Mouse (Mus musculus) T-helper 2 cell (primary cell): ENCODE measurements around the gene Pip5k1b.

Experiments
- in situ Hi-C: fragments of 300-600 bp; cut with MboI, MseI; formaldehyde crosslinking; loops from one replicate; pipeline ENCODE4 v1.15.1; 2025; ENCODE audit warnings: high pct_unique_total_duplicates

The Pip5k1b gene

GRCm38 (mm10) chr19:24336370-24337076, 219.1 kb downstream of the Pip5k1b start:
- in situ Hi-C loops, result no loop called here

- in situ Hi-C loops, result no loop called here
Measured at GRCm38 (mm10) chr19:24335611-24336343, 219.9 kb downstream of the Pip5k1b start.

GRCm38 (mm10) chr19:24332956-24333355, 222.7 kb downstream of the Pip5k1b start:
- in situ Hi-C loops, result no loop called here

GRCm38 (mm10) chr19:24331274-24331673, 224.4 kb downstream of the Pip5k1b start:
- in situ Hi-C loops, result no loop called here

DNA sequence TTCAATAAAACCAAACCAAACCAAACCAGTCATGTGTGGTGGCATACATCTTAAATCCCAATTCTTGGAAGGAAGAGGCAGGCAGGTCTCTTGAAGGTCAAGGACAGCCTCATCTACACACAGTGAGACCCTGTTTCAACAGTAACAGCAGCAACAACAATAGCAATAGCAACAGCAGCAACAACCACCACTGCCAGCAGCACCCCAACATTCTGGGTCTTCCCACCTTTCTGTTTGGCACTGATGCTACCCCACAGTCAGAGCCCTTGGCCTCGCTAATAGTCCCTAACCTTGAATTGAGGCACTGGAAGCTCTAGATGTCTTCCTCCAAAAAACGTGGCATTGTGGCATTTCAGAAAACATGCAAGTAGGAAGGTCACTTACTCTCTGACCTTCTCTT, 225.3 kb downstream of the Pip5k1b start:
- in situ Hi-C loops, result no loop called here

DNA sequence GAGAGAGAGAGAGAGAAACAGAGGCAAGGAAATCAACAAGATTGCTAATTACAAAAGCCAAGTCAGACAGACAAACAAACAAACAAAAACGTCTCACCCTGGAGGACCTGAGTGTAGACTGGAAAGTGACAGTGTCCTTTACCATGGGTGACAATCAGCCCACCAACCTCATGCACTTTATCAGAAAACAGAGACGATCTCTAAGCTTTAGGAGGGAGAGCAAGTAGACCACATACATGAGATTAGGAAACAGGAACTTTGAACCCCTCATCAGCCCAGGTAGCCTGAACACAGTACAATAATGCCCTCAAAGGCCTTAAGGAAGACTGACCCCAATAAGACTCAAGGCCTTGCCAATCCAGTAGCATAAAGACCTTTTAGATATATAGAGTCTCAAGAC, 227.8 kb downstream of the Pip5k1b start:
- in situ Hi-C loops, result no loop called here

GRCm38 (mm10) chr19:24326969-24327368, 228.7 kb downstream of the Pip5k1b start:
- in situ Hi-C loops, result no loop called here

DNA sequence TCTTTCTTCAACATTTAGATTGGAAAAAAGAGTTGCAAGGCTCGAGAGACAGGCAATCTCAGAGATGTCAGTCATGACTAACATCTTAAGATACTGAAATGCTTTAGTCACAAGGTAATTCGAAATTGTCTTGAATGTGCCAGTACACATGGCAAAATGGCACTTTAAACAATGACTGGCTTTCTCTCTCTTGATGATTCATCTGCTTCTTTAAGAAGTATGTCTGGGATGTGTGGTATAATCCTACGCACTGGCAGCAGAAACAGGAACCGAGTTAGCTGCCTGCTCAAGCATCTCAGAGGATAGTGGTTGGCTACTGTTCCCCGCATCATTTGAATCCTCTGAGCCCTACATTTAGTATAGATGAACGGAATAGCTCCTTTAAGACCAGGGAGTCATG, 230.0 kb downstream of the Pip5k1b start:
- in situ Hi-C loops, result no loop called here

DNA sequence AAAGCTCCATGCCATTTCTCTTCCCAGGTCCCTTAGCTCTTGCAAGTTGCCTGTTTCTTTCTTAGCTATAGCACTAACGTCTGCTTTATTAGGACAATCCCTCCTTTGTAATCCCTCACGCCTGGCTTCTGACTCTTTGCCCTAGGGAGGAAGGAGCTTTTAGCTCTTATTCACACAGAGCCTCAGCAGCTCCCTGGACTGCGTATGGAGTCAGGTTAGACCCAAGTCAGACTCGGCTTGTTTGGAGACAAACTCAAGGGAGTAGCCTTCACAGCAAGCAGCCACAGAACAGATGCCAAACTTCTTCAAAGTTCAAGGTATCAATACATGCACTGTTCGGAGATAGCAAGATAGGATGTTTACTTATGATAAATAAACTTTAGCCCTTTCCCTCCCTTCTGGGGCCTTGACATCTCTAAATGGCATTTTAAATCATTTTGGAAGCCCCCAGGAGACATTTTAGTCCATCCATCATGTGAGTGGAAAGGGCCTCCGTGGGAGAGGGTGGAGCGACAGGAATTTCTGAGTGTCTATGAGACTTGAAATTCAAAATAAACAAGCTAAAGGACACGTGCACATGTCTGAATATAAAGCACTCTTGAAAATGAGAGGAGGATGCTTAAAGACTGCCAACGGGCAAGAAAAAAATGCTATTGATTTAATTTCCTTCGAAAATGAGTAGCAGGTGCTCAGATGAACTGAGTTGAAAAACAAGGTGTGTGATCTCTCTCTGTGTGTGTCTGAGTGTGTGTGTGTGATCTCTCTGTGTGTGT, 231.6 kb downstream of the Pip5k1b start:
- in situ Hi-C loops, result no loop called here

GRCm38 (mm10) chr19:24321900-24322311, 233.8 kb downstream of the Pip5k1b start:
- in situ Hi-C loops, result no loop called here

GRCm38 (mm10) chr19:24321211-24321899, 234.3 kb downstream of the Pip5k1b start:
- in situ Hi-C loops, result no loop called here

DNA sequence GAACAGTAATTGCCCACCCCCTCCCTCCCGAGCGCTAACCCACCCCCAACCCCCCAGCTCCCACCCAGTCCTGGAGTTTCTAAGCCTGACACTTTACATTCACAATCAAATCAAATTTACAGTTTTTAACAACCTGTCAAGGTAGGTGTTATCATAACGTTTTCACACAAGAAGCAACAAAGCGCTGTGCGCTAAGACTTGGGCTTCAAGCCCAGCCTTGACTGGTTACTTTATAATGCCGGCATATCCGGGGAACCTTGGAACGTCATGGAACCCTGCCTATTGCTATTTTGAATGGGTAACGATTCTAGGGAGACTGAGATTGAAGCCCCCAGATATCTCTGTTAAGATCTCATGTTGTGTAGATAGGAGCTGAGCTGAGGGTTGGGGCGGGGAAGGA, 237.5 kb downstream of the Pip5k1b start:
- in situ Hi-C loops, result no loop called here

DNA sequence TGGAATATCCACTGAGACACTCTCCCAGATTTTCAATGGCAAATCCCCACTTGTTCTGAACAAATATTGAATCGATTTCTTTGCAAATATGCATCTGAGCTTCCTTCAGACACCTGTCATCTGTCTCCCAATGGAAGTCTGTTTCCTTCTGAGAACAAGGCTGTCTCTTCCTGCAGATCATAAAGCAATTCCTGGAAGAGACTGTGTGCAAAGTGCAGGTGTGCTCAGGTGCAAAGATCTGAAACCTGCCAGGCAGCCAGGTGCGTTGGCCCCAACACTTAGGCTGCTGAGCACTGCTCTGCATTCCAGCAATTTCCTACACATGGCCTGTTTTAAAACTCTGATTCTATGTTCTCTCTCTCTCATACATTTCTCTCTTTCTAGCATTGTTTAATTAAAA, 237.9 kb downstream of the Pip5k1b start:
- in situ Hi-C loops, result no loop called here

DNA sequence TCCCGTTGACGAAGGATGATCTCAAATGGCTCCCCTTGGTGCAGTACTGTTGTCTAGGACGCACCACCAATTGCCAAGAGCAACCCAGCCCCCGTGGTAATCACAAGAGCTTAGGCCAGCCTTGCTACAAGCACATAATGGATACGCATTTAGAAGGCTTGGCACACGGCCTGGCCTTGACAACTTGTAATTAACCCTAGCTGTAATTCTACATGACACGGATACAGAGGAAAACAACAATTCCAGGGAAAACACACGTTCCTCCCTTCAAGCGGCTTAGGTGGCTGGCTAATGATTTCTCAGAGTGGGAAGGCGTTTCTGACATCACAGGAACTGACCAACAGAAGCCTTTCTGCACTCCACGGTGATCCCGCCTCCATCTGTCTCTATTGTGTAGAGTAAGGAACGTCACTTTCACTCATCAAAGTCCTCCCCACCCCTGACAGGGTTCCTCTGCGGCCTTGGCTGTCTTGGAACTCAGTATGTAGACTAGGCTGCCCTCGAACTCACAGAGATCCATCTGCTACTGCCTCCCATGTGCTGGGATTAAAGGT, 238.6 kb downstream of the Pip5k1b start:
- in situ Hi-C loops, result no loop called here

DNA sequence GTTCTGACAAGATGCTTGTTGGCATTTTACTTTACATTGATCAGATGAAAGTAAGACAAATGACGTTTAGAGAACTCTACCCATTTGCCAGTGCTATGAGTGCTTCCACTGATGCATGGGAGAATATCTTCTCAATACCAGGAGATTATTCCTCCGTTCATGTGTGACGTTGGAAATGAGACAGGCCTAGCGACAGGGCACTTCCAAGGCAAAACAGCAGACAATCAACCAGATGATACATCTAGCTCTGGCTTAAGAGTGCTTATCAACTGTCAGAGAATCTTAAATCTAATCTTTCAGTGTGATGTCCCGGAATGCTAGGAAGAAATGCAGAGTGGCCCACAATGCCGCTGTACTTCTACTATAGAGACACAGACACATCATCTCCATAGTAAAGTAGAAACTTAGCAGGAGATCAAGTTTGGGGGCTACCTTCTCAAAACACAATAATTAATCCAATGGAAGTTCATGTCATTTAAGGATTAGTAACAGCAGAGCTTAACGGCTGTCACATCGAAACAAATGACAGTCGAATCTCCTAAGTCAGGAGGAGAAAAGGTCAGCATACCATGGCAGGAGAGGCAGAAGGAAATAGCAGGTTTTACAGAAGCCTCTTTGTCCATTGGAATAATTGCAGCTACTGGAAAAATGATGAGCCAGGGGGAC, 239.5 kb downstream of the Pip5k1b start:
- in situ Hi-C loops, result no loop called here

- in situ Hi-C loops, result no loop called here
Measured at GRCm38 (mm10) chr19:24315234-24315633, 240.4 kb downstream of the Pip5k1b start.

DNA sequence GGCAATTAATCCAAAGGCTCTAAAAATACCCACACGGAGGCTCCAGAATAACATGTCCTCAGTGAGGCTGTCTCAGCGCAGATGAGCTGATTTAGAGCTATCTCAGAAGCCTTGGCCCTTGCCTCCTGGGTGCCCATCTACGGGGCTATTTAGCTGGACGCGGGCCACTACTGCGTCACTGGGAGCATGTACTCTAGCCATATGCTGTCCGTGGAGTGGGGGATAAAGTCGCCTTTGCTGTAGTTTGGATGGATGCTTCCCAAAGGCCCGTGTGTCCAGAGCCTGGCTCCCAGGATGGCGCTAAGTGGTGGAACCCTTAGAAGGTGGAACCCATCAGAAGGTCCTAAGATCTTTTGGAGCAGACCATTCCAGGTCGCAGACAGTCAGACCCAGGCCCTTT, 241.0 kb downstream of the Pip5k1b start:
- in situ Hi-C loops, result no loop called here

DNA sequence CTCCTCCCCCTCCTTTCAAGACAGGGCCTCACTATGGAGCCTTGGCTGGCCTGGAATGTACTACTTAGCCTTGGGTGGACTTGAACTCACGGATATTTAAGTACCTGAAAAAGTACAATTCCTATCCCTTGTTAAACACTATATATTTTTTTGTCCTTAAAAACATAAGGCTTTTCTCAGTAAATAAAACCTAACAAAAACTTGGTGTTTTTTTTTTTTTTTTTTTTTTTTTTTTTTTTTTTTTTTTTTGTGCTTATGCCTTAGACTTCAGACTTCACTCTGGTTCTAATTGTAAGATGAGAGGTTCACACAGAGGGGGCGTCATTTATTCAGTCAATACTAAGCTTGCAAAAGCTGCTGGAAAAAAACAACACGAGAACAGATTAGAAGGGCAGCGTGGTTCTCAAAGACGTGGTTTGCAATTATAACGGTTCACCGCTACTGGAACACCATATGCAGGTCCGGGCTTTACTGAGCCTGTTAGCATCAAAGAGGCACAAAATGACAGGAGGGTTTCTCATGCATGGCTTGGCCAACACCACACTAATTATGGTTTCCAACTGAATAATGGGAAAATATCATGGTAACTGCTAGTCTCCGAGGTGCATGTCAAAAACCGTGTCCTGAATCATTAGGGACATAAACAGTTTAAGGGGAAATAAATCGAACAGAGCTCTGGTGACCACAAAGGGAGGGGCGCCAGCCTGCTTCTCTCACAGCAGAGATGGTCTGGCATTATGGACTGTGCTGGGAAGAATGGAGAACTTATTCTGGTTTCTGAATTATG, 242.9 kb downstream of the Pip5k1b start:
- in situ Hi-C loops, result no loop called here

GRCm38 (mm10) chr19:24312046-24312445, 243.6 kb downstream of the Pip5k1b start:
- in situ Hi-C loops, result no loop called here

DNA sequence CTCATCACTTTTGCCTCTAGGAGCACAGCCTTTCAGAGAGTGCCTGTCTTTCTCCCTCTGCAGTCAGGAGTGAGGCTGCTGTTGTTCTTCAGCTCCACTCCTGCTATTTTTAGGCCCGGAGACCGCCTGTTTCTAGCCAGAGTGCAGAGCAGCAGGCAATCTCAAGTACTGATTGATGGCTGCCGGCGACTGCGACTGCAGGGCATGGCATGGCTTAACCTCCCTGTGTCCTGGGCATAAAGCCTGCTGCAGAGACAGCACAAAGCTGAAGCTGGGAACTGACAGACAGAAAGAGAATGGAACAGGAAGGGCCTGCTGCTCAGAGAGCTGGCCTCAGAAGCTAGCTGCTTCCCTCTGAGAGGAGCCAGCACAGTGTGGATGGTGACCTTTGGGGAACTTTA, 247.4 kb downstream of the Pip5k1b start:
- in situ Hi-C loops, result no loop called here
